Mouse (Mus musculus) thymus, adult 18-20 months (tissue): ENCODE measurements around the gene Pole3.
"Not testable (repeated sequence)": the region's sequence is repeated elsewhere in the genome, so short reads cannot be mapped to it uniquely, and the experiment has no call there.

ENCODE experiments used
- DNase-seq, 2 experiments: peaks; one replicate each; pipeline ENCODE4 v3.0.0; 2022; ENCODE audit warnings: mixed read lengths in 2 of 2

The Pole3 gene

DNA sequence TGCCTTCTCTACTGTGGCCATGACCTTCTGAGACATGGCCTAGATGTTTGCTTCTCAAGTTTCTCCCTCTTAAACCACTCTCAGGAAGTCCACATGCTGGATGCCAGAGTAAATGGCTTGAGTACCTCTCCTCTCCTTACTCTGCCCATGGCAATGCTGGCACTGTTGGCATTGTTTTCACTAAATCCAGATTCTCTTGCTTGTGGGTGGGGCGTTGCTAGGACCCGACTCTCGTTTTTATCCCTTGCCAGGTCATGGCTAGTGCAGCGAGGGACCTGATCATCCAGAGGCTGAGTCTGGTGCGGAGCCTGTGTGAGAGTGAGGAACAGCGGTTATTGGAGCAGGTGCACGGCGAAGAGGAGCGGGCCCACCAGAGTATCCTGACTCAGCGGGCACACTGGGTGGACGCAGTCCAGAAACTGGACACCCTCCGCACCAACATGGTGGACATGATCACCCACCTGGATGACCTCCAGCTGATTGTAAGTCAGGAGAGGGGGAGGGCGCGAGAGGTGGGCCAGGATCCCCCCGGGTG lies 38.6 kb downstream of the Pole3 start:
- no peak for DNase-seq

DNA sequence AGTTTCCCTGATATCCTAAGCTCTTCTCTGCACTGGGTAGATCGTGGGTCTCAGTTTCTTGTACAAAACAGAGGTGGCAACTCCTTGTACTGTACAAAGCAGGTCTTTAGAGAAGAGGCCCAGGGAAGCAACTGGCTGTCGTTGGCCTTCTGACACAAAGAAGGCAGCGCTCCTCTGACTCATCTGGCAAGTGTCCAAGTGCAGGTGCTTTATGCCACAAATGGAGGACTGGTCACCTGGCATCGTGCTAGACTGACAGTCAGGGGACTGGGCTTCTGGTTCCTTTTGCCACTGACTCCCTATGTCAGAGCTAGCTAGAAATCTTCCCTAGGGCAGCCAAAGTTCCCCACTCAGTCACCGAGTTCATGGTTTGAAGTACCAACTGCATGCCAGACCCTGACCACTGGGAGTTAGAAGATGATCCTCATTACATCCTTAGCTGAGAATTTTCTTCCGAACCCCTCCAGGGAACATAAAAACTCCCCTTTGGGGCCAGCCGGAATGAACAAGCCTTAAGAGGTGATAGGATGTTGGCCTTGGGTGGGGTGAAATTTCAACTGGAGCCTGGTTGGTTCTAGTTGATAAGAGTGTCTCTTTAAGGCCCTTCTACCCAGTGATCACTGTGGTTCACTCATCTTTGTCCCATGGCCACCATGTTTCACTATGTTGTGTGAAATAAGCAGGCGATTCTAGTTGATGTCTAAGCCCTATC lies 39.3 kb downstream of the Pole3 start:
- no peak for DNase-seq

DNA sequence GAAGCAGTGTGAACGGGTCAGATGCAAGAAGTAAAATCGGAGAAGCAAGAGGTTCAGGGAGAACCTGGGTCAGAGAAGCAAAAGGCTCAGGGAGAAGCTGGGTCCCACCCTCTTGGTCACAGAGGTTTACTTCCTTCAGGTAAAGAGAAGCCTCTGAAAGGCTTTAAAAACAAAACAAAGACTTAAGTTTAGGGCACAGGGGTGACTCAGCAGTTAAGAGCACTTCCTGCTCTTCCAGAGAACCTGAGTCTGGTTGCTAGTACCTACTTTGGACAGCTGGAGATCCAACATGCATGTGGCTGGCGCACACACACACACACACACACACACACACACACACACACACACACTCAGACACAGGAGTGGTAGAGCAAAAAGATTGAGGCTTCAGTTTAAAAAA lies 39.9 kb downstream of the Pole3 start:
- DNase-seq: no peak

DNA sequence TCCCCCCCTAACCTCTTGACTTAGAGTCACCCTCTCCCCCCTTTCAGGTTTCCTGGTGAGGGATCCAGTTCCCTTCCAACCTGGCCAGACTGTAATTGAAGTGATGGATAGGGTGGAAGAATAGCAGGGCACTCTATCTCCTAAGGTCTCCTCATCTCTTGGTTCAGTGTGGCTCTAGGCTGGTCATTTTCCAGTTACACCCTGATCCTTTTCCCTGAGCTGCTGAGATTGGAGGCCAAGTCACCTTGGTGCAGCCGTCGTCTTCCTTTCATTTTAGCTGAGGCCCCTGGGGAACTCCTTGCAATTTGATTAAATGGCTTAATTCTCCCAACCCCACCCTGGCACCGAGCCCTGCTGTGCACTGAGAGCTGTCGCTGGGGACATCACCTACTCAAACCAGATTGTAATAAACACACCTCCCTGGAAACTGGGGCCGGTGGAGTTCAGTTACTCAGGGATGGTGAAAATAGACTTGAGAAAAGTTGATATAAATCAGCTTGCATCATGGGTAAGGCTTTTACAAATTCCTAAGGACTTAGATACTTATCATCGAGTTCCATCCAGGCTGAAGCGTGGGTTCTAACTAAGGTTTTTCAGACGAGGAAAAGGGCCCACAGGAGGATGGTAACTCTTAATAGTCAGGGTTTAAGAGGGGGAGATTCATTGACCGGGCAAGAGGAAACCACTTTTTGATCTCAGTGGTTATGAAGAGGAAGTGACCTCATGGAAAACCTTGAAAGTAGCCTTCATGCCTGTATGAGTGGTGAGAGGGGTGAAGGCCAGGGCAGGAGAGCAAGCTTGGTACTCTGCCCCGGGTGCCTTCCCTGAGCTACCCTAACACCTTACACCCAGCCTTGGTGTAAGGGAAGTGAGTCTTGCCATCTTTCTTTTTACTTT lies 43.9 kb downstream of the Pole3 start:
- DNase-seq: no peak

DNA sequence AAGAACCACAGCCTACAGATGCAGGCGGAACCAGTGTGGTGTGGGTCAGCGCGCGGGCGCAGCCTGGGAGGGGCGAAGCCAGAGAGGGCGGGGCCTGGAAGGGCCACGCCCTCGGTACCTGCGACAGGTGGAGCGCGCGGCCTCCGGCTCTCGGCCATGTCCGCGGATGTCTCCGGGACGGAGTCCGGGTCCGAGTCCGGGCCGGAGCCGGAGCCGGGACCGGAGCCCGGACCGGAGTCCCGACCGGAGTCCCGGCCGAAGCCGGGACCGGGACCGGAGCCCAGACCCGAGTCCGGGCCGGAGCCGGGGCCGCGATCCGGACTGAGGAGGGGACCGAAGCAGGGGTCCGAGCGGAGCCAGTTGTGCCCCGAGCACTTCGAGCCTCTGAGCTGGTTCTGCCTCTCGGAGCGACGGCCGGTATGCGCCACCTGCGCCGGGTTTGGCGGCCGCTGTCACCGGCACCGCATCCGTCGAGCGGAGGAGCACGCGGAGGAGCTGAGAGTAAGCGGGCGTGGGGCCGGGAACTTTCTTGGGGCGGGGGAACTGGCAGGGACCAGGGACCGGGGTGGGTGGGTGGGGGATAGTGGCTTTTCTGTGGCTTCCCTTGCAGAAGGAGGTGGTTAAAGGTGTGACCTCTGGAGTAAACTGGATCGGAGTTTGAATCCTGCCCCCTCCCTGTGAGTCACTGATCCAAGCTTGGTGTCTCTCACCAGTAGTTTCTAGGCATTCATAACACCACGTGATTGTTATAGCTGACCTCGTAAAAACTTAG lies 44.7 kb downstream of the Pole3 start, which contains the start of gene Bspry:
Gene Bspry (plus strand): TSS at position 117 of the 772 bp plus-strand sequence.
- peak; percentile 38 to 41 for DNase-seq

DNA sequence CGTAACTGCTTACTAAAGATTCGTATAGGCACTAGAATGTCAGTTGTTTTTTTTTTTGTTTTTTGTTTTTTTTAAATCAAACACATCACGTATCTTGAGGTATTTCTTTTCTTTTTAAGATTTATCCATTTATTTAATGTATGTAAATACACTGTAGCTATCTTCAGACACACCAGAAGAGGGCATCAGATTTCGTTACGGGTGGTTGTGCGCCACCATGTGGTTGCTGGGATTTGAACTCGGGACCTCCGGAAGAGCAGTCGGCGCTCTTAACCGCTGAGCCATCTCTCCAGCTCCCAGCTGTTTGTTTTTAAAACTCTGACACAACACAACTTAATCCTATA lies 45.3 kb downstream of the Pole3 start:
- DNase-seq: not testable (repeated sequence)

DNA sequence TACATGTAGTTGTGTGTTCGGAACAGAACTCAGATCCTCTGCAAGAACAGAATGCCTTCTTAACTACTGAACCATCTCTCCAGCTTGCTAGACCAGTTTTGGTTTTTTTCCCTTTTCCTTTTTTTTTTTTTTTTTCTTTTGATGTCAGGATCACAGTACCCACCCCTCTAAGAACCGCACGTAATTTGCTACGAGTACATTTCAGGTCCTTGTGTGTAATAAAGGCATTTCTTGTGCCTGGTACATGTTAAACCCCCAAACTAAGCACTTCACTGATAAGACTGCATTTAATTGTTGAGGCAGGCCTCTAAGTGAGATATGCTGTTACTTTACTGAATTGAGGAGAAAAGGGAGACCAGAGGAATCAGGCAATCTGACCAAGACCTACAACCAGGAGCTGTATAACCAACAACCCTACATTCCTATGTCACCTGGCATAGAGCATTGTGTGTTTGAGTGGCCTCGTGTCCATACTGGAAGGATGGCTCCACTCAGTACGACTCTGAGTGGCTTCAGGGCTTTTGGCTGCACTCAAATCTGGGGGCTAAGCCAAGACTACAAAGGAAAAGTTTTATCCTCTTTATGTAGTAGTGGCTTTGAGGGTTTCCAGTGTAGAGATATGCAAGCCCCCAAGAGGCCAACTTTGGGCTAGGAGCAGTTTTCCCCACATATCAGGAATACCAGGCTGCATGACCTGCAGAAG lies 47.2 kb downstream of the Pole3 start:
- DNase-seq: no peak

DNA sequence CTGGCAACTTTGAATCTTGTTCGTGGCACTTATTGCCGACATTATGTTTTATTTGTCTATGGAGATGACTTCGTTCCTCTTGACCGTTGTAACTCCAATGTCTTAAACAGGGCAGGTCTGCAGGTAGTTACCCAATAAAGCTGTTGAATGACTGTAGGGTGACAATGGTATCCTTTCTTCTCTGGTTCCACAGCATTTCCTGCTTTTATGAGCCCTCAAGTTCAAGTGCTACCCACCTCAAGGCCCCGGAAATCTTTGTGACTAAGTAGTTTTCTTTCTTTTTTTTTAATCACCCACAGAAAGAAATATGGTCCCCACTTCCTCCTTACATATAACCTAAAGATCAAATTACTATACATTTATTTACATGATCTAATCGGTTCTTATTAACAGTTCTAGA lies 49.1 kb downstream of the Pole3 start:
- no peak for DNase-seq

DNA sequence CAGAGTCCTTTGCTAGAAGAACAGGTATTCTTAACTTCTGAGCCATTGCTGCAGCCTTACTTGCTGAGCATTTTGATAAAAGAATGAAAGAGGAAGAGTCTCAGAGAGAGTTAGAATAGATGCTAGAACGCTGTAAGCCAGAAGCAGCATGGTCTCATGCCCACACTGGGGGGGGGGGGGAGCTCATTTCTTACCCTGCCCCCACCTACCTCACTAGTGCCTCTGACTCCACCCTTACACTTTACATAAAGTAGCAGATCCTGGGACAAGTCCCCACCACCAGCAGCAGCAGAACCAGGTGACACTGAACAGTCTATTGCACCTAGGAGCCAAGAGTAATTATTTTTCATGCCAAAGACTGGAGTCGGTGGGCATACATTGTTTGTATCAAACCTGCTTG lies 49.7 kb downstream of the Pole3 start:
- DNase-seq: no peak
